Mouse (Mus musculus) lung, postnatal 0 days (tissue): ENCODE data around the gene Kcnb1. TPM values are rescaled to one million over a fixed set of nuclear protein-coding genes. Genes with fewer than 3 reads are reported as not detected.
A peak's percentile ranks its signal among the peaks of the same experiment; 100 is the strongest.

Experiments used
- ATAC-seq: fragments of 200-750 bp; cut with Nextera tagmentation; 2 replicates; pipeline ENCODE4 v1.8.0; 2017; ENCODE audit warnings: moderate library complexity
- DNase-seq: peaks from one replicate; pipeline ENCODE4 v3.0.0-alpha.2; 2016; ENCODE audit warnings: low spot score
- H3K27ac ChIP-seq: fragments of 300-500 bp; sonication (generic); 2 replicates; pipeline ENCODE4 v1.5.1; 2014; ENCODE audit warnings: antibody characterized with exemption, mild to moderate bottlenecking, low read length, mixed read lengths
- H3K27me3 ChIP-seq: fragments of 300-500 bp; sonication (generic); replicated peaks from 2 replicates; pipeline ENCODE4 v1.6.1; 2014; ENCODE audit warnings: low read length, mixed read lengths; ENCODE audit not compliant: insufficient read depth
- H3K36me3 ChIP-seq: fragments of 300-500 bp; sonication (generic); 2 replicates; pipeline ENCODE4 v1.6.1; 2014; ENCODE audit warnings: low read length, mixed read lengths; ENCODE audit not compliant: insufficient read depth
- H3K4me1 ChIP-seq: fragments of 300-500 bp; sonication (generic); 2 replicates; pipeline ENCODE4 v1.6.1; 2014; ENCODE audit warnings: antibody characterized with exemption, low read depth, low read length, mixed read lengths; ENCODE audit not compliant: insufficient read depth
- H3K4me2 ChIP-seq: fragments of 300-500 bp; sonication (generic); replicated peaks from 2 replicates; pipeline ENCODE4 v1.6.1; 2014; ENCODE audit warnings: low read depth, mild to moderate bottlenecking, low read length, moderate library complexity, mixed read lengths
- H3K4me3 ChIP-seq: fragments of 300-500 bp; sonication (generic); 2 replicates; pipeline ENCODE4 v1.5.1; 2014; ENCODE audit warnings: low read depth, low read length
- H3K9ac ChIP-seq: fragments of 300-500 bp; sonication (generic); replicated peaks from 2 replicates; pipeline ENCODE4 v1.6.1; 2014; ENCODE audit warnings: low read depth, mild to moderate bottlenecking
- H3K9me3 ChIP-seq: fragments of 300-500 bp; sonication (generic); 2 replicates; pipeline ENCODE4 v1.6.1; 2016; ENCODE audit warnings: low read length, mixed read lengths
- CTCF ChIP-seq: IDR thresholded peaks from 2 replicates; pipeline ENCODE4 v1.5.1; 2016; ENCODE audit warnings: antibody characterized with exemption, mild to moderate bottlenecking
- EP300 ChIP-seq: IDR thresholded peaks from 2 replicates; pipeline ENCODE4 v1.6.1; 2016; ENCODE audit warnings: antibody characterized with exemption, mild to moderate bottlenecking, control low read depth
- WGBS: fragments of 180-500 bp; shearing (Covaris S2); extraction: QIAGEN DNeasy Blood & Tissue Kit; methylation state at CpG from one replicate; pipeline ENCODE4 v1.1.7; 2014; 5-methylcytosine and 5-hydroxymethylcytosine counted together
- polyA plus RNA-seq: library from polyadenylated mRNA; unstranded; fragments of >200 nt; fragmentation: Nextera tagmentation; extraction: Ambion mirVana; gene quantifications from 2 replicates; pipeline ENCODE4 v1.2.1, GENCODE M21; 2015

The Kcnb1 gene
- polyA plus RNA-seq, 1 experiment from 2014 or later, result 1.1 TPM

DNA sequence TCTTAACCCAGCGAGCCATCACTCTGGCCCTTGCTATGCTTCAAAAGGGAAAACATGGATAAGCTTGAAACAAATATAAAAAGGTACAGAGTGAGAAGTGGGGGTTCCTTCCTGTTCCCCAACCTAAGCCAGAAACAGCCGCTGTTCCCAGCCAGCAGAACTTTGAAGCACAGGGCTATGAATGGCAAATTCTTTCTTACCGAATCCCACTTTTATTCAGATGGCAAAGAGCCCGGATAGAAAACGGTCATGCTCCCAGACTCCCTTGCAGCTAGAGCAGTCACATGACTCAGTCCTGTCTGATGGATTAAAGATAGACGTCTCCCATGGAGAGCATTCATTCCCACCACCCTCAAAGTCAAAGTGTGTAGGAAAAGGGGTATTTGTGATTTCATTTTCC lies 39.1 kb downstream of the Kcnb1 start:
- WGBS, result 85% methylated on average over 6 of the region's 6 CpGs
- Histone ChIP-seq H3K36me3 (no peaks in the 10 kb centered on the region), H3K27me3 (no peaks in the 10 kb centered on the region), H3K4me2 (no peak overlapping the region), H3K27ac (no peak overlapping the region), H3K9me3 (no peaks in the 10 kb centered on the region), H3K4me1 (no peaks in the 10 kb centered on the region), H3K9ac (no peak overlapping the region), H3K4me3 (no peak overlapping the region)
- TF ChIP-seq CTCF (no peak), EP300 (no peak)
- DNase-seq, result no peak
- ATAC-seq, result no peak

DNA sequence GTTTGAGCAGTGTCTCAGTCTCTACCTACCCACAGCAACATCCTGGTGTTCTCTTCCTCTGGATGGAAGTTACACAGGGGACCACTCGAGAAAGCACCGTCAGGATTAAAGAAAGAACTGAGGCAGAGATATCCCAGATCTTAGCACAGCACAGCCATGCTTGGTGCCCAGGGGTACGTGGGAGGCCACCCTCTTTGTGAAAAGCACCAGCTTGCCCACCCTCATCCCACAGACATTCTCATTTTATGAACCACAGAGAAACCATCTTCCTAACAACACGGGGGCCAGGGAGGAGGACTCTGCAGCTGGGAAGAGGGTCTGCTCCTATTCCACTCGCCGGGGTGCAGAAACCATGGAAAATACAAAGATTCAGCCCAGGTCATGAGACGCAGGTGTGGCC lies 39.8 kb downstream of the Kcnb1 start:
- Histone ChIP-seq H3K27me3 (no peaks in the 10 kb centered on the region), H3K4me1 (no peaks in the 10 kb centered on the region), H3K4me2 (no peak overlapping the region), H3K4me3 (no peak overlapping the region), H3K9me3 (no peaks in the 10 kb centered on the region), H3K36me3 (no peaks in the 10 kb centered on the region), H3K27ac (no peak overlapping the region), H3K9ac (no peak overlapping the region)
- WGBS, result 90% methylated on average over 7 of the region's 7 CpGs
- ATAC-seq (no peak), DNase-seq (no peak)
- TF ChIP-seq EP300, result no peak
- TF ChIP-seq CTCF, result no peak

DNA sequence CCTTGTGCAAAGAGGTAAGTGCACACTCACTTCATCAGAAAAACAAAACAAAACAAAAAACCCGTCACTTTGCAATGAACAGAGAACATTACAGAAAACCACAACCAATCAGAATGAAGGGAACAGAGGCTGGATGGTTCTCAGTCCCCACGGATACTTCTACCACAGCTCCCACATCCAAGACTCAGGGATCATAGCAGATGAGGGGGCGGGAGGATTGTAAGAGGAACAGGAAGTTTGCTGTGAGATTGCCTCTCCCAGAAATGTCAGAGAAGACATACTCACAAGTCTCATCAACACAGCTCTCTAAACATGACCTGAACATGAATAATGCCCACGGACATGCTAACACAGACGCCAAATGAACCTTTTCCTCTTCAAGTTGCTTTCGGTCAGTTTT lies 40.9 kb downstream of the Kcnb1 start:
- ATAC-seq (no peak), DNase-seq (no peak)
- TF ChIP-seq EP300 (no peak), CTCF (no peak)
- Histone ChIP-seq H3K9ac (no peak overlapping the region), H3K4me1 (no peaks in the 10 kb centered on the region), H3K4me2 (no peak overlapping the region), H3K27me3 (no peaks in the 10 kb centered on the region), H3K36me3 (no peaks in the 10 kb centered on the region), H3K27ac (no peak overlapping the region), H3K9me3 (no peaks in the 10 kb centered on the region), H3K4me3 (no peak overlapping the region)
- 78% methylated on average over 6 of the region's 6 CpGs for WGBS

DNA sequence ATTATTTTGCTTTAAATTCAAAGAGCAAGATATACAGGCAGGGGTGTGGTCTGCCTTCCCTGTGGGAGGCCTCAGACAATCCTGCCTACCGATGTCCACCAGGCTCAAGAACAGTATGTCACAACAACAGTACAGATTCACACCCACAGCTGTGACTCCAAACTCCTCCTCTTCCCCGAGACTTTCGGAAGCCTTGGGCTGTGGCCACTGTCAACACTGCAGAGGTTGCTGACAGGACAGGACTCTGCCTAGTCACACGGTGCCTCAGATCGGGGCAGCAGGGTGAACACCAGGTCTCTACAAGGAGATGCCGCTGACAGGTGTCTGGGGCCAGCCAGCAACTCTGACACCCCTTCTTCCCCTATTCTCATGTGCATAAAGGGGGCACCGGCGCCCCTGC lies 42.2 kb downstream of the Kcnb1 start:
- Histone ChIP-seq H3K4me1 (no peaks in the 10 kb centered on the region), H3K4me2 (no peak overlapping the region), H3K27me3 (no peaks in the 10 kb centered on the region), H3K4me3 (no peak overlapping the region), H3K9ac (no peak overlapping the region), H3K27ac (no peak overlapping the region), H3K9me3 (no peaks in the 10 kb centered on the region), H3K36me3 (no peaks in the 10 kb centered on the region)
- ATAC-seq (peak; percentile 16; the same call in 1 of the 2 replicates), DNase-seq (no peak)
- WGBS, result 54% methylated on average over 8 of the region's 8 CpGs
- TF ChIP-seq EP300 (no peak), CTCF (no peak)

DNA sequence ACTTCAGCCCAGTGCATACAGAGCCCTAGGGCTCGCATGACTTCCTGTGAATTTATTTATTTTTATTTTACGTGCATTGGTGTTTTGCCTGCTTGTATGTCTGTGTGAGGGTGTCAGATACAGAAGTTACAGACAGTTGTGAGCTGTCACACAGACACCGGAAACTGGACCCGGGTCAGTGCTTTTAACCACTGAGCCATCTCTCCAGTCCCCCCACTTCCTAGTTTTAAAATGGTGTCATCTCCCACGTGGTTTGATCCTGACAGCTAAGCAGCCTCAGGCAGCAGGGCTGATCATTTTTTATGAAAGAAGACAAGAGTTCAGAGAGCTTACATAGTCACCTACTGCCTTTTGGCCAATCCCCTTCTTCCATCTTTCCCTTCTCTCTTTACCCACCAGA lies 44.1 kb downstream of the Kcnb1 start:
- H3K27me3 ChIP-seq, result no peaks in the 10 kb centered on the region
- no peaks in the 10 kb centered on the region for H3K9me3 ChIP-seq
- WGBS, result 43% methylated on average over 5 of the region's 5 CpGs
- TF ChIP-seq CTCF (no peak), EP300 (no peak)
- no peaks in the 10 kb centered on the region for H3K4me1 ChIP-seq
- no peak for DNase-seq
- no peak overlapping the region for H3K9ac ChIP-seq
- no peaks in the 10 kb centered on the region for H3K36me3 ChIP-seq
- no peak overlapping the region for H3K4me3 ChIP-seq
- no peak for ATAC-seq
- H3K4me2 ChIP-seq, result no peak overlapping the region
- H3K27ac ChIP-seq, result no peak overlapping the region

DNA sequence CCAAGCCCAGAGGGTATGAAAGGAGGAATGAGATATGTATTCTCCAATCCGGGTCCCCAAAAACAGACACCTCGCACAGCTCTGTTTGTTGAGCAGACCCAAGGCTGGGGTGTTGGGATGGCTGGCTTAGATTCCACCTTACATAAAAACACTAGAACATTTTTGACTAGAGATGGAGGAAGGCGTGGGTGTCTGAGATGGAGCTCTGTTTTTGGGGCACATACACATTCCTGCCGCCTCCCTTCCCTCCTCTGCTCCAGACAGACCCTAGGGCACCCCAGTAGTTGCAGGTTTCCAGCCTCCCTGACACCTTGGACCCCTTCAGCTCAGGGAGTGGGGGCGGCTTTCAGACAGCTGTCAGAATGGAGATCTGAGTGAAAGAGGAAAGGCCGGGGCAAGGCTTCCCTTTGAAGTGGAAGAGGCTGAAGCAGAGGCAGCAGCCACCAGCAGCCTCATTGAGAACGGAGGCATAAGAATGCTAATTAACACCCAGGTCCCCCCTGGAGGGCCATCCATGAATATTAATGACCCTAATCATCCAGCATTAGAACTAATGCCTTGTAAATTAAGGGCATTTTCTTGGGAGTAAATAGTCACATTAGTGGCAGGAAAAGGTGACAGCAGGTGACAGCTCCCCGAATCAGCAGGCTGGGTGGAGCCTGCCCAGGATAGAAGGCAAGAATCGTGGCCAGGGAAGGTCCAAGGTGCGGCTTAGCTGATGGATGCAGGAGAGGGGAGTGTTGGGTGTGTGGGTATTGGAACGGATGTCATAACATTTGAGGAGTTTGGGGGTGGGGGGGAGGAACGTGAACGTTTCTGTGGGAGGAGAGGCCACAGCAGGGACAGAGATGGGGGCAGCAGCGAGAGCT lies 45.3 kb downstream of the Kcnb1 start:
- no peak for TF ChIP-seq EP300
- TF ChIP-seq CTCF, result no peak
- ATAC-seq, result no peak
- WGBS, result 14% methylated on average over 14 of the region's 14 CpGs
- H3K4me2 ChIP-seq, result no peak overlapping the region
- no peaks in the 10 kb centered on the region for H3K9me3 ChIP-seq
- H3K27ac ChIP-seq, result no peak overlapping the region
- no peak for DNase-seq
- H3K27me3 ChIP-seq, result no peaks in the 10 kb centered on the region
- no peak overlapping the region for H3K9ac ChIP-seq
- no peaks in the 10 kb centered on the region for H3K4me1 ChIP-seq
- no peak overlapping the region for H3K4me3 ChIP-seq
- H3K36me3 ChIP-seq, result no peaks in the 10 kb centered on the region
